Mouse (Mus musculus) limb, embryonic 11.5 days (tissue): Measurements from ENCODE around the gene 9130230L23Rik. TPM values are rescaled to one million over a fixed set of nuclear protein-coding genes. Genes with fewer than 3 reads are reported as not detected.

Experiments used
- ATAC-seq: fragments of 200-750 bp; cut with Nextera tagmentation; 2 replicates; pipeline ENCODE4 v1.8.0; 2017; ENCODE audit warnings: low read depth; ENCODE audit not compliant: insufficient number of reproducible peaks, low FRiP score, low TSS enrichment
- DNase-seq: peaks from one replicate; pipeline ENCODE4 v3.0.0-alpha.2; 2015; ENCODE audit warnings: low spot score
- H3K27ac ChIP-seq: fragments of 300-500 bp; sonication (generic); replicated peaks from 2 replicates; pipeline ENCODE4 v1.5.1; 2014; ENCODE audit warnings: low read depth, mild to moderate bottlenecking, low read length
- H3K27me3 ChIP-seq: fragments of 300-500 bp; sonication (generic); 2 replicates; pipeline ENCODE4 v1.6.1; 2014; ENCODE audit warnings: mild to moderate bottlenecking, low read length, mixed read lengths; ENCODE audit not compliant: control insufficient read depth, insufficient read depth
- H3K36me3 ChIP-seq: fragments of 300-500 bp; sonication (generic); 2 replicates; pipeline ENCODE4 v1.6.1; 2014; ENCODE audit warnings: mild to moderate bottlenecking, low read length, moderate library complexity, mixed read lengths; ENCODE audit not compliant: control insufficient read depth, insufficient read depth
- H3K4me1 ChIP-seq: fragments of 300-500 bp; sonication (generic); 2 replicates; pipeline ENCODE4 v1.6.1; 2014; ENCODE audit warnings: low read length, mixed read lengths; ENCODE audit not compliant: control insufficient read depth, insufficient read depth
- H3K4me2 ChIP-seq: fragments of 300-500 bp; sonication (generic); 2 replicates; pipeline ENCODE4 v1.6.1; 2014; ENCODE audit warnings: low read depth, mild to moderate bottlenecking, moderate library complexity; ENCODE audit not compliant: severe bottlenecking
- H3K4me3 ChIP-seq: fragments of 300-500 bp; sonication (generic); 2 replicates; pipeline ENCODE4 v1.5.1; 2014; ENCODE audit warnings: low read depth, low read length
- H3K9ac ChIP-seq: fragments of 300-500 bp; sonication (generic); 2 replicates; pipeline ENCODE4 v1.6.1; 2014; ENCODE audit warnings: mild to moderate bottlenecking, low read length
- H3K9me3 ChIP-seq: fragments of 300-500 bp; sonication (generic); 2 replicates; pipeline ENCODE4 v1.6.1; 2016; ENCODE audit warnings: low read length; ENCODE audit not compliant: control insufficient read depth
- WGBS: fragments of 180-500 bp; shearing (Covaris S2); extraction: QIAGEN DNeasy Blood & Tissue Kit; methylation state at CpG from one replicate; pipeline ENCODE4 v1.1.7; 2014; 5-methylcytosine and 5-hydroxymethylcytosine counted together
- polyA plus RNA-seq: library from polyadenylated mRNA; unstranded; fragments of >200 nt; fragmentation: Nextera tagmentation; extraction: Ambion mirVana; gene quantifications from 2 replicates; pipeline ENCODE4 v1.2.1, GENCODE M21; 2014

9130230L23Rik gene
- polyA plus RNA-seq, 1 experiment from 2014 or later = not detected

- Histone ChIP-seq H3K27ac (no peak overlapping the region), H3K9me3 (no peaks in the 10 kb centered on the region), H3K9ac (no peak overlapping the region), H3K36me3 (no peaks in the 10 kb centered on the region), H3K4me1 (no peaks in the 10 kb centered on the region), H3K4me2 (no peak overlapping the region), H3K27me3 (no peaks in the 10 kb centered on the region), H3K4me3 (no peak overlapping the region)
- DNase-seq (no peak), ATAC-seq (no peak)
- WGBS = 83% methylated on average over 6 of the region's 6 CpGs
Observed at GRCm38 (mm10) chr5:66037066-66037465, 33.0 kb upstream of the 9130230L23Rik start.

GRCm38 (mm10) chr5:66036440-66037054 lies 32.5 kb upstream of the 9130230L23Rik start:
- no peaks in the 10 kb centered on the region for H3K27me3 ChIP-seq
- H3K27ac ChIP-seq = no peak overlapping the region
- H3K9ac ChIP-seq = no peak overlapping the region
- DNase-seq (no peak), ATAC-seq (no peak)
- no peaks in the 10 kb centered on the region for H3K9me3 ChIP-seq
- no peak overlapping the region for H3K4me3 ChIP-seq
- H3K4me2 ChIP-seq = no peak overlapping the region
- no peaks in the 10 kb centered on the region for H3K4me1 ChIP-seq
- no peaks in the 10 kb centered on the region for H3K36me3 ChIP-seq
- 52% methylated on average over 7 of the region's 7 CpGs for WGBS

DNA sequence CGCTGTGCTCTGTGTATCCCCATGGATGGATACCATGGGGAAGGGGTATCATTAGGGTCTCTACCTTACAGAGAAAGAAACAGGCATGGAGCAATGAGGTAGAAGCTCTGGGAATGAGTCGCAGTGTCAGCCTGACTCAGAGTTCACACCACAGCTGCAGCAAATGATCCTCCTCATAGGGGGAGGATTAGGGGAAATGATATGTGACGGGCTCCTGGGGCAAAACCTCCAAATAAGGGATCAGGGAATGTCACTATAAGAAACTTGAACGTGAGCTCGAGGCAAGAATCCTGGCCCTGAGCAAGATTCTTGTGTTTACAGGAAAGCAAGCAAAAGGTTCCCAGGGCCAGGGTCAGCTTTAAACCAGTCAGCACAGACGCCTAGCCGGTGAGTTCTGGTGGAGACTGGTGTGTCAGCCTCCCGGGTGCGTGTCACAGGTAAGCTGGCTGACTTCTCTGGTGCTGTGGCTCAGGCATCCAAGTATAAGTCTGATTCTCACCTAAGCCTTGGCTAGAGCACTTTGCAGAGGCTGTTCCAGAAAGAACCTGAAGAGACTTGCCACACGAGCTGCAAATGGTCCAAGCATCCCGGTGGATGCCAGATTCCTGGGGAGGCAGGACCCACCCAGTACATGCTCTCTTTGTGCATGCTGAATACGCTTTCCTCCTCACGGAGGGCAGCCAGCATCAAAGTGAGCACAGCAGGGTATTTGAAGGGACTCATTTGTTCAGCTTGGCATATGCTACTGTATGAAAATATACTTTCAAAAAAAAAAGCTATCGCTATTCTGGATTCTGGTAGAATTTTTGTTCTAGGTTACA lies 30.5 kb upstream of the 9130230L23Rik start:
- ATAC-seq (no peak), DNase-seq (no peak)
- no peaks in the 10 kb centered on the region for H3K36me3 ChIP-seq
- no peak overlapping the region for H3K4me3 ChIP-seq
- H3K4me2 ChIP-seq = no peak overlapping the region
- H3K4me1 ChIP-seq = no peaks in the 10 kb centered on the region
- H3K9ac ChIP-seq = no peak overlapping the region
- H3K27me3 ChIP-seq = no peaks in the 10 kb centered on the region
- H3K27ac ChIP-seq = no peak overlapping the region
- WGBS = 64% methylated on average over 14 of the region's 14 CpGs
- no peaks in the 10 kb centered on the region for H3K9me3 ChIP-seq

DNA sequence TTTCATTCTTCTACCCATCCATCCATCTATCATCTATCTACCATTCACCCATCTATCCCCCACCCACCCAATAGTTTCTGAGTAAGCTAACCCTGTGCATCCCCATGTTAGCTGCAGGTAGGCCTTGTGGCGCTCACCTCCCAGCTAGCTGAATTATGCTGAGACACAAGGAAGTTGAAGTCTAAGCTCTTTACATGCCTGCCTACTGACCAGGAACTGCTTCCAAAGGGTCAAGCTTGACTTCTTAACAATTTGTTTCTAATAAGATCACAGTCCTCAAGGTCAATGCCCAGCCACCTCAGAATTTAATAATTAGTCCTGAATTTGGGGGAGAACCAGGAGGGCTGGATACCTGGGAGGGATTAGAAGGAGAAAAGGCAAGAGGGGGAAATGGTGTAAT lies 28.7 kb upstream of the 9130230L23Rik start:
- no peaks in the 10 kb centered on the region for H3K4me1 ChIP-seq
- H3K9me3 ChIP-seq = no peaks in the 10 kb centered on the region
- WGBS = 93% methylated on average over 1 of the region's 1 CpGs
- H3K27ac ChIP-seq = no peak overlapping the region
- H3K9ac ChIP-seq = no peak overlapping the region
- H3K36me3 ChIP-seq = no peaks in the 10 kb centered on the region
- H3K27me3 ChIP-seq = no peaks in the 10 kb centered on the region
- no peak for DNase-seq
- ATAC-seq = no peak
- no peak overlapping the region for H3K4me3 ChIP-seq
- H3K4me2 ChIP-seq = no peak overlapping the region

GRCm38 (mm10) chr5:66031699-66032098 lies 27.6 kb upstream of the 9130230L23Rik start:
- Histone ChIP-seq H3K4me1 (no peaks in the 10 kb centered on the region), H3K27ac (no peak overlapping the region), H3K4me2 (no peak overlapping the region), H3K4me3 (no peak overlapping the region), H3K36me3 (no peaks in the 10 kb centered on the region), H3K9ac (no peak overlapping the region), H3K27me3 (no peaks in the 10 kb centered on the region), H3K9me3 (no peaks in the 10 kb centered on the region)
- DNase-seq (no peak), ATAC-seq (no peak)
- WGBS = 85% methylated on average over 5 of the region's 5 CpGs

DNA sequence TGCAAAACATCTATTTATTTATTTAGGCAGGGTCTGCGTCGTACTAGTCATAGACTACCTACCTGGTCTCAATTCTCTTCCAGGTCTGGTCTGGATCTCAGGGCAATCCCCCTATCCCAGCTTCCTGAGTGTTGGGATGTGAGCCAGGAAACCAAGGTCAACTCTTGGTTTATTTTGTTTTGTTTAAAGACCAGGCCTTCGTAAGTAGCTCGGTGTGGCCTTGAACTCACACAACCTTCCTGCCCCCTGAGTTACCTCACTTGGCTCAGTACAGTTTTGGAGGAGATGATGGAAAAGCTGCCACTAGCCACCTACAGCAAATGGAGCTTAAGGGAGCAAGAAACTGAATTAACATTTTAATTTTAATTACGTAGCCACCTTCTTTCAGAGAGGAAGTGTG lies 24.1 kb upstream of the 9130230L23Rik start:
- ATAC-seq = no peak
- Histone ChIP-seq H3K9ac (no peak overlapping the region), H3K4me2 (no peak overlapping the region), H3K9me3 (no peaks in the 10 kb centered on the region), H3K4me1 (no peaks in the 10 kb centered on the region), H3K27ac (no peak overlapping the region), H3K4me3 (no peak overlapping the region), H3K36me3 (no peaks in the 10 kb centered on the region; the same call in 1 of the 2 replicates), H3K27me3 (no peaks in the 10 kb centered on the region)
- WGBS = 94% methylated on average over 5 of the region's 5 CpGs
- DNase-seq = no peak

DNA sequence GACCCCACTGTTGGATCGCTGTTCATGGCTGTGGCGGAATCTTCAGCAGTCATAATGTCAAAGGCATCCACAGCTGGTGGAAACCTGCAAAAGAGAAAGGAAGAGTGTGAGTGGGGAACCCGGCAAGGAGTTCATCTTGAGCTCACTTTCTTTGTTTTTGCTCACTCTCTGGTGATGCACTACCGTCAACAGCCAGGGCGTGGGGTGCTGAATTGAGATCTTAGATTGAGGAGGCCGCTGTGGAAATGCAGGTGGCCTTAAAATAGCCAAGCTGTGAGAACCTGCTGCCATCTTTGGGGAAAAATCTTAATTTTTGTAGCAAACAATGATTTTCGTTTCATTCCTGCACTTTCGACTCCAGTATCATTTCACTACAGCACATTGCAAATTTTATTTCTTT lies 23.1 kb upstream of the 9130230L23Rik start:
- Histone ChIP-seq H3K36me3 (no peaks in the 10 kb centered on the region; the same call in 1 of the 2 replicates), H3K4me2 (no peak overlapping the region), H3K4me3 (no peak overlapping the region), H3K9me3 (no peaks in the 10 kb centered on the region), H3K27ac (no peak overlapping the region), H3K4me1 (no peaks in the 10 kb centered on the region), H3K27me3 (no peaks in the 10 kb centered on the region), H3K9ac (no peak overlapping the region)
- ATAC-seq (no peak), DNase-seq (no peak)
- WGBS = 99% methylated on average over 8 of the region's 8 CpGs

DNA sequence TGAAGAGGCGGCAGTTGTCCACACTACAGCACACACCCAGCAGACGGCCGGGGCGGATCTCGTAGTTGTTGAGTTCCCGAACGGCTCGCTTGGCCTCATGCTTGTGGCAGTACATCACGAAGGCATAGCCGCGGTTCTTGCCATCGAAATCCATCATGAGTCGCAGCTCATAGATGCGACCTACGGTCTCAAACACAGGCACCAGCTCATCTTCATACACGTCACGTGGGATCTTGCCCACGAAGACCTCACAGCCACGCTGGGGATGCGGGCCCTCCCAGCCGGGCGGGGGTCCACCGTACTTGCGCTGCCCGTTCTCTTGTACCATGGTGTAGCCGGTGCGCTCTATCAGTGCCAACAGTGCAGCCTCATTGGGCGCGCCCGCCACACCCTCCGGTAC lies 22.7 kb upstream of the 9130230L23Rik start:
- Histone ChIP-seq H3K4me3 (no peak overlapping the region), H3K4me1 (no peaks in the 10 kb centered on the region), H3K27me3 (no peaks in the 10 kb centered on the region), H3K9me3 (no peaks in the 10 kb centered on the region), H3K4me2 (no peak overlapping the region), H3K9ac (no peak overlapping the region), H3K27ac (no peak overlapping the region), H3K36me3 (no peaks in the 10 kb centered on the region; the same call in 1 of the 2 replicates)
- DNase-seq (no peak), ATAC-seq (no peak)
- WGBS = 97% methylated on average over 31 of the region's 31 CpGs
